Mouse (Mus musculus) intestine, embryonic 15.5 days (tissue): ENCODE results near the gene 2300002M23Rik. TPM values are rescaled to one million over a fixed set of nuclear protein-coding genes. Genes with fewer than 3 reads are reported as not detected.

Source experiments
- ATAC-seq: fragments of 200-750 bp; cut with Nextera tagmentation; 2 replicates; pipeline ENCODE4 v1.8.0; 2017; ENCODE audit warnings: moderate TSS enrichment, moderate library complexity
- H3K27ac ChIP-seq: fragments of 300-500 bp; sonication (generic); 2 replicates; pipeline ENCODE4 v1.5.1; 2015; ENCODE audit warnings: mild to moderate bottlenecking, inconsistent platforms
- H3K27me3 ChIP-seq: fragments of 300-500 bp; sonication (generic); replicated peaks from 2 replicates; pipeline ENCODE4 v1.6.1; 2015; ENCODE audit warnings: inconsistent platforms
- H3K36me3 ChIP-seq: fragments of 300-500 bp; sonication (generic); 2 replicates; pipeline ENCODE4 v1.6.1; 2015; ENCODE audit warnings: inconsistent platforms
- H3K4me1 ChIP-seq: fragments of 300-500 bp; sonication (generic); replicated peaks from 2 replicates; pipeline ENCODE4 v1.6.1; 2015; ENCODE audit warnings: inconsistent platforms
- H3K4me2 ChIP-seq: fragments of 300-500 bp; sonication (generic); replicated peaks from 2 replicates; pipeline ENCODE4 v1.6.1; 2015; ENCODE audit warnings: mild to moderate bottlenecking, inconsistent platforms
- H3K4me3 ChIP-seq: fragments of 300-500 bp; sonication (generic); replicated peaks from 2 replicates; pipeline ENCODE4 v1.5.1; 2015; ENCODE audit warnings: inconsistent platforms
- H3K9ac ChIP-seq: fragments of 300-500 bp; sonication (generic); 2 replicates; pipeline ENCODE4 v1.6.1; 2015; ENCODE audit warnings: inconsistent platforms
- H3K9me3 ChIP-seq: fragments of 300-500 bp; sonication (generic); 2 replicates; pipeline ENCODE4 v1.6.1; 2016; ENCODE audit warnings: inconsistent platforms
- WGBS: fragments of 180-500 bp; shearing (Covaris S2); methylation state at CpG from one replicate; pipeline ENCODE4 v1.1.7; 2015; 5-methylcytosine and 5-hydroxymethylcytosine counted together
- polyA plus RNA-seq: library from polyadenylated mRNA; unstranded; fragments of >200 nt; fragmentation: Nextera tagmentation; extraction: Ambion mirVana; gene quantifications from 2 replicates; pipeline ENCODE4 v1.2.1, GENCODE M21; 2015

2300002M23Rik gene
- not detected in 2 replicates for polyA plus RNA-seq

GRCm38 (mm10) chr17:35567150-35567549 is at the start of gene 2300002M23Rik:
2300002M23Rik (plus strand) TSS chr17:35567450.
- Histone ChIP-seq H3K36me3 (no peaks in the 10 kb centered on the region), H3K27me3 (peaks cover 20% of the 10 kb centered on the region), H3K4me2 (no peak within 1 kb of the TSS), H3K9me3 (no peaks in the 10 kb centered on the region), H3K4me3 (no peak within 1 kb of the TSS), H3K27ac (no peak within 1 kb of the TSS), H3K9ac (no peak within 1 kb of the TSS), H3K4me1 (peaks cover 3% of the 10 kb centered on the region)
- WGBS, result 65% methylated on average over 3 of the region's 3 CpGs
- ATAC-seq, result no peak

DNA sequence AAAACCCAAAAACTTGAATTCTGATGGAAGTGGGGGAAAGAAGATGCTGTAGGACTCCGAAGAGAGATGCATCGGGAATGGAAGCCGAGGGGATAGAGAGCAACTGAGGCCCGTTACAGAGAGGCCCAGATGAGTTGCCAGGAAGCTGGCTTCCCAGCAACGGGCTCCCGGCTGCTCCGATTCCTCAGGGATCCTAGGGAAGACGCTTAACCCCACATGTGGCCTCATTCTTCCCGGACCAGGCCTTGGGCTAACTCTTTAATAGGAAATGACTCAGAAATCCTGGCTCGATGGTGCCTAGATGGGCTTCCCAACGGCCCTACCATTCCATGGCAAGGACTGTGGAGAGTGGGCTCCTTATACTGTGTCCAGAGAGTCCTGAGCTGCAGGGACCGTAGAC is 49.7 kb upstream of the 2300002M23Rik start:
- H3K4me2 ChIP-seq, result peak overlapping the region; percentile 87
- WGBS, result 6% methylated on average over 12 of the region's 12 CpGs
- no peak for ATAC-seq
- no peaks in the 10 kb centered on the region for H3K27me3 ChIP-seq
- H3K27ac ChIP-seq, result no peak overlapping the region
- peaks cover 21% of the 10 kb centered on the region for H3K4me1 ChIP-seq
- H3K9me3 ChIP-seq, result no peaks in the 10 kb centered on the region
- no peaks in the 10 kb centered on the region for H3K36me3 ChIP-seq
- peak overlapping the region; percentile 57 for H3K9ac ChIP-seq
- peak overlapping the region; percentile 58 for H3K4me3 ChIP-seq

GRCm38 (mm10) chr17:35524354-35524753 is 42.9 kb upstream of the 2300002M23Rik start:
- Histone ChIP-seq H3K4me3 (no peak overlapping the region), H3K27ac (no peak overlapping the region), H3K27me3 (no peaks in the 10 kb centered on the region), H3K4me1 (no peaks in the 10 kb centered on the region), H3K9ac (no peak overlapping the region), H3K36me3 (peaks cover 12% of the 10 kb centered on the region; the same call in 1 of the 2 replicates), H3K9me3 (no peaks in the 10 kb centered on the region), H3K4me2 (no peak overlapping the region)
- ATAC-seq, result no peak
- WGBS, result 82% methylated on average over 9 of the region's 9 CpGs

- no peak for ATAC-seq
- 76% methylated on average over 8 of the region's 8 CpGs for WGBS
- Histone ChIP-seq H3K9ac (no peak overlapping the region), H3K36me3 (peaks cover 17% of the 10 kb centered on the region), H3K27me3 (no peaks in the 10 kb centered on the region), H3K4me3 (no peak overlapping the region), H3K4me1 (0 out of 2 replicates have a peak, but pooled peaks cover 1% of the 10 kb centered on the region), H3K4me2 (no peak overlapping the region), H3K27ac (no peak overlapping the region), H3K9me3 (no peaks in the 10 kb centered on the region)
Measured at GRCm38 (mm10) chr17:35526644-35527043, 40.6 kb upstream of the 2300002M23Rik start.

- H3K27ac ChIP-seq, result no peak overlapping the region
- H3K36me3 ChIP-seq, result peaks cover 10% of the 10 kb centered on the region
- no peak overlapping the region for H3K9ac ChIP-seq
- 0 out of 2 replicates have a peak, but pooled peaks have one; percentile 11 for ATAC-seq
- H3K9me3 ChIP-seq, result no peaks in the 10 kb centered on the region
- H3K4me2 ChIP-seq, result no peak overlapping the region
- H3K4me1 ChIP-seq, result 0 out of 2 replicates have a peak, but pooled peaks cover 2% of the 10 kb centered on the region
- no peaks in the 10 kb centered on the region for H3K27me3 ChIP-seq
- no peak overlapping the region for H3K4me3 ChIP-seq
- 5% methylated on average over 3 of the region's 3 CpGs for WGBS
Measured at GRCm38 (mm10) chr17:35532360-35532759, 34.9 kb upstream of the 2300002M23Rik start.

- ATAC-seq, result 0 out of 2 replicates have a peak, but pooled peaks have one; percentile 4
- no peaks in the 10 kb centered on the region for H3K27me3 ChIP-seq
- H3K9ac ChIP-seq, result no peak within 1 kb of the TSS
- H3K4me1 ChIP-seq, result 0 out of 2 replicates have a peak, but pooled peaks cover 2% of the 10 kb centered on the region
- 18% methylated on average over 7 of the region's 7 CpGs for WGBS
- no peaks in the 10 kb centered on the region for H3K9me3 ChIP-seq
- no peak within 1 kb of the TSS for H3K4me2 ChIP-seq
- H3K27ac ChIP-seq, result no peak within 1 kb of the TSS
- H3K4me3 ChIP-seq, result no peak within 1 kb of the TSS
- H3K36me3 ChIP-seq, result peaks cover 10% of the 10 kb centered on the region
Measured at GRCm38 (mm10) chr17:35532901-35533300, 34.3 kb upstream of the 2300002M23Rik start, which contains the start of gene Psors1c2. Psors1c2 (plus strand) TSS chr17:35533201.

DNA sequence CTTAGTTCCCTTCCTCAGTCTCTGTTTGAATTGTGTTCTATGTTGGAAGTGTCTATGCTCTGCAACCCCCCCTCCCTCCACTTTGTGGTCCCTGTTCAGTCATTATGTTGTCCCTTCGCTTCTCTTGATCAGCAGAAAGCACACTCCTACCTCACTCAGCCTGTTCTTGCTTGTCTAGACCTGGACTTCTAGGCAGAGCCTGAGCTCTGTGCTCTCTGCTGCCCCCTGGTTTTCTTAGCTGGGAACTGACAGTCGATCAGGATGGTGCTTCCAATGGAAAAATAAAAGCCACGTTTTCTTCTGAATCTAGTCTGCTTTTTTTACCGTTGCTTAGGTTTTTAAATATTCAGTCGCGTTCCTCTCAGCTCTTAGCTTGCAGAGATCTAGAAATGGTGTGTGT is 32.9 kb upstream of the 2300002M23Rik start:
- peaks cover 5% of the 10 kb centered on the region; the same call in 1 of the 2 replicates for H3K36me3 ChIP-seq
- H3K4me2 ChIP-seq, result no peak overlapping the region
- no peaks in the 10 kb centered on the region for H3K9me3 ChIP-seq
- peak; percentile 76 for ATAC-seq
- 0 out of 2 replicates have a peak, but pooled peaks cover 2% of the 10 kb centered on the region for H3K4me1 ChIP-seq
- H3K4me3 ChIP-seq, result no peak overlapping the region
- H3K9ac ChIP-seq, result no peak overlapping the region
- WGBS, result 11% methylated on average over 6 of the region's 6 CpGs
- no peaks in the 10 kb centered on the region for H3K27me3 ChIP-seq
- H3K27ac ChIP-seq, result no peak overlapping the region

GRCm38 (mm10) chr17:35537421-35537820 is 29.8 kb upstream of the 2300002M23Rik start:
- H3K9me3 ChIP-seq, result no peaks in the 10 kb centered on the region
- no peak for ATAC-seq
- WGBS, result 77% methylated on average over 4 of the region's 4 CpGs

GRCm38 (mm10) chr17:35538476-35538875 is 28.8 kb upstream of the 2300002M23Rik start:
- Histone ChIP-seq H3K36me3 (no peaks in the 10 kb centered on the region), H3K9ac (no peak overlapping the region), H3K27ac (no peak overlapping the region), H3K4me3 (no peak overlapping the region), H3K4me2 (no peak overlapping the region), H3K9me3 (no peaks in the 10 kb centered on the region), H3K27me3 (no peaks in the 10 kb centered on the region), H3K4me1 (no peaks in the 10 kb centered on the region)
- ATAC-seq, result no peak
- whole genome bisulfite sequencing, result 70% methylated on average over 1 of the region's 1 CpGs

More at GRCm38 (mm10) chr17:35537421-35537820, 29.8 kb upstream of the 2300002M23Rik start:
- Histone ChIP-seq H3K27ac (no peak overlapping the region), H3K36me3 (no peaks in the 10 kb centered on the region), H3K4me2 (no peak overlapping the region), H3K4me3 (no peak overlapping the region), H3K27me3 (no peaks in the 10 kb centered on the region), H3K4me1 (no peaks in the 10 kb centered on the region), H3K9ac (no peak overlapping the region)

GRCm38 (mm10) chr17:35539540-35539939 is 27.7 kb upstream of the 2300002M23Rik start:
- Histone ChIP-seq H3K4me2 (no peak overlapping the region), H3K4me1 (no peaks in the 10 kb centered on the region), H3K9ac (no peak overlapping the region), H3K9me3 (no peaks in the 10 kb centered on the region), H3K4me3 (no peak overlapping the region), H3K27ac (no peak overlapping the region), H3K27me3 (no peaks in the 10 kb centered on the region), H3K36me3 (no peaks in the 10 kb centered on the region)
- no peak for ATAC-seq
- WGBS, result 56% methylated on average over 10 of the region's 10 CpGs

DNA sequence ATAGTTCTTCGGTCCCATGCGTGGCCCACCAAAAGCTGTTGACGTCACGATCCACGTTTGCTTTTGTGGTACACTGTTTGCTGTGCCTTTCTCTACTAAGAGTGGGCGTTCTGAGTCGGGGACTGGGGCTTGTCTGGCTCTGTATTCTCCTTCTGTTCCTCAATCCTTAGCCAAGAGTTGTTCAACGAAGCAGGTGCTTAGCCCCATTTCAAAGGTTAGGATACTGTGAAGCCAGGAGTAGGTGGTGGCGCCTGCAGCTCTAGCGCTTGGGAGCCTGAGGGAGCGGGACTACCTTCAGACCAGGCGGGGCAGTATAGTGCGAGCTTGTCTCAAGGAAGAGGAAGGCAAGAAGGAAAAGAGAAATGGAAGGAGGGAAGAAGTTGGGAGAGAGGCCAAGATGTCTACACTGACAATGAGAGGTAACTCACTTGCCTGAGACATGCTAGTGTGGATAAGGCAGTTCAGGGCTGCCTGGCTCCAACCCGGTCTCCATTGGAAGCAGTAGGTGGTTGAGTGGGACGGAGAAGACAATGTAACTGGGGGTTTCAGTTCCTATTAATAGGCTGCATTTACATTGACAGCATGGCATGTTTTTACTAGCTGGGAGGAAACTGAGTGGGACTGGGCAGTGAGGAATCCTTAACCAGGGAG is 24.4 kb upstream of the 2300002M23Rik start:
- ATAC-seq, result no peak
- 78% methylated on average over 15 of the region's 15 CpGs for WGBS
- no peaks in the 10 kb centered on the region for H3K4me1 ChIP-seq
- no peak overlapping the region for H3K4me3 ChIP-seq
- no peak overlapping the region for H3K4me2 ChIP-seq
- no peaks in the 10 kb centered on the region for H3K27me3 ChIP-seq
- H3K27ac ChIP-seq, result no peak overlapping the region
- H3K9me3 ChIP-seq, result no peaks in the 10 kb centered on the region
- H3K9ac ChIP-seq, result no peak overlapping the region
- H3K36me3 ChIP-seq, result no peaks in the 10 kb centered on the region

DNA sequence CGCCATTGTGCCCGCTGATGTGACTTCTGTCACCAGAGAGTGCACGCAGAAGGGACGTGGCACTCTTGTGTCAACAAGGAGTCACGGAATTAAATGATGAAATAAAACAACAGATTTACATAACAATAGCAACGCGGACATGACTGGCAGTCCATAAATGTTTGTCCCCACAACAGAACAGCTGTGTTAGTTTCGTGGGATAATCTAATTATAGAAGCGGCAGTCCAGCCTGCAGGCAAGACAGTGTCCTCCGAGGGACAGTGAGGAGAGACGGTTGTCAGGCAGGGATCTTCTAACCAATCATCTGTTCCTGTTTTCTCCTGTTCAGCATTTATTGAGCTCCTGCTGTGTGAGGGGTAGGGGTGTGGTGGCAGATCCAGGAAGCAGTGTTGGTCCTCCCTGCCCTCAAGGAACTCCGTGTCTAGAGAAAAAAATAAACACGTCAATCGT is 23.8 kb upstream of the 2300002M23Rik start:
- H3K27ac ChIP-seq, result no peak overlapping the region
- ATAC-seq, result no peak
- H3K4me1 ChIP-seq, result no peaks in the 10 kb centered on the region
- H3K36me3 ChIP-seq, result no peaks in the 10 kb centered on the region
- H3K27me3 ChIP-seq, result no peaks in the 10 kb centered on the region
- no peak overlapping the region for H3K4me3 ChIP-seq
- H3K9ac ChIP-seq, result no peak overlapping the region
- no peaks in the 10 kb centered on the region for H3K9me3 ChIP-seq
- 56% methylated on average over 14 of the region's 14 CpGs for WGBS
- H3K4me2 ChIP-seq, result no peak overlapping the region

GRCm38 (mm10) chr17:35544001-35544400 is 23.2 kb upstream of the 2300002M23Rik start:
- H3K27me3 ChIP-seq, result no peaks in the 10 kb centered on the region
- no peaks in the 10 kb centered on the region for H3K36me3 ChIP-seq
- H3K4me2 ChIP-seq, result no peak overlapping the region
- WGBS, result 81% methylated on average over 6 of the region's 6 CpGs
- no peak overlapping the region for H3K27ac ChIP-seq
- H3K4me3 ChIP-seq, result no peak overlapping the region
- no peaks in the 10 kb centered on the region for H3K9me3 ChIP-seq
- H3K9ac ChIP-seq, result no peak overlapping the region
- H3K4me1 ChIP-seq, result no peaks in the 10 kb centered on the region
- ATAC-seq, result no peak
